Mouse (Mus musculus) c-Kit-positive CD71-positive TER-119-negative erythroid progenitor cells, embryonic 14.5 days (primary cell): Measurements from ENCODE around the gene Csrnp2.

Experiments used
- DNase-seq: peaks from one replicate; pipeline ENCODE4 v3.0.0-alpha.2; 2013; ENCODE audit warnings: low read depth

Csrnp2 gene

DNA sequence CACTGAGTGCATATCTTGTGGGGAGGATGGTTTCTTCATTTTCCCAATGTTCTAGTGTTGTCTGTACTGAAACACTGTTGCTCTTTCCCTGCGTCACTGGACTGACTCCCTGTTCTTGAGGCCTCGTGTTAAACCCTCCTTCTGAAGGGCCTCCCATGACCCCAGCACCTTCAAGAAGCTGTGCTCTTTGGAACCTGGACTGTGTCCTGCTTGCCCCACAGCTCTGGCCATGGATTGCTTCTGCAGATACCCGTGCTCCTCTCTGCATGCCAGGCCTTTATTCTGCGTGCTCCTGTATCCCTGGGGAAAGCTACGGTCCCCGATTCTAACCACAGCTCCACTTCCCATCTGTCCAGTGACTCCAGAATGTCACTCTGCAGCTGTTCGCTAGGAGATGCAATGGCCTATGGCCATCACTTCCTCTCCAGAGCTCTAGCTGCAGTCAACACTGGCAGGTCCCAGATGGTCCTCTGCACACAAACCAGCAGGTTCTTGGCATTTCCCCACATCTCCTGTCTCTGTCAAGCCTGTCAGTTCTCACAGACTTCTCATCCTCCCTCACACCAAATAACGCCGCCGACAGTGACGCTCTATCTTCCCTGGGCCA, 65.2 kb downstream of the Csrnp2 start:
- DNase-seq: no peak
